Mouse (Mus musculus) kidney, postnatal 0 days (tissue): ENCODE results near the gene Rae1. TPM values are rescaled to one million over a fixed set of nuclear protein-coding genes. Genes with fewer than 3 reads are reported as not detected.

Experiments used
- ATAC-seq: fragments of 200-750 bp; cut with Nextera tagmentation; replicated peaks from 2 replicates; pipeline ENCODE4 v1.8.0; 2017; ENCODE audit warnings: low read depth, moderate number of reproducible peaks, moderate TSS enrichment, moderate library complexity; ENCODE audit not compliant: low FRiP score
- DNase-seq: peaks from one replicate; pipeline ENCODE4 v3.0.0-alpha.2; 2016; ENCODE audit warnings: low spot score
- H3K27ac ChIP-seq: fragments of 300-500 bp; sonication (generic); 2 replicates; pipeline ENCODE4 v1.5.1; 2014; ENCODE audit warnings: mild to moderate bottlenecking
- H3K27me3 ChIP-seq: fragments of 300-500 bp; sonication (generic); 2 replicates; pipeline ENCODE4 v1.6.1; 2014; ENCODE audit warnings: low read length, mixed read lengths; ENCODE audit not compliant: insufficient read depth
- H3K36me3 ChIP-seq: fragments of 300-500 bp; sonication (generic); 2 replicates; pipeline ENCODE4 v1.6.1; 2014; ENCODE audit warnings: low read length, mixed read lengths; ENCODE audit not compliant: insufficient read depth
- H3K4me1 ChIP-seq: fragments of 300-500 bp; sonication (generic); replicated peaks from 2 replicates; pipeline ENCODE4 v1.6.1; 2014; ENCODE audit warnings: antibody characterized with exemption, low read length, mixed read lengths; ENCODE audit not compliant: insufficient read depth
- H3K4me2 ChIP-seq: fragments of 300-500 bp; sonication (generic); 2 replicates; pipeline ENCODE4 v1.6.1; 2014; ENCODE audit warnings: mild to moderate bottlenecking, low read length, moderate library complexity, mixed read lengths
- H3K4me3 ChIP-seq: fragments of 300-500 bp; sonication (generic); replicated peaks from 2 replicates; pipeline ENCODE4 v1.5.1; 2014; ENCODE audit warnings: low read depth, low read length
- H3K9ac ChIP-seq: fragments of 300-500 bp; sonication (generic); 2 replicates; pipeline ENCODE4 v1.6.1; 2014; ENCODE audit warnings: low read depth, low read length
- H3K9me3 ChIP-seq: fragments of 300-500 bp; sonication (generic); replicated peaks from 2 replicates; pipeline ENCODE4 v1.6.1; 2016; ENCODE audit warnings: low read length, inconsistent platforms, mixed read lengths
- CTCF ChIP-seq: IDR thresholded peaks from 2 replicates; pipeline ENCODE4 v1.5.1; 2016; ENCODE audit warnings: antibody characterized with exemption, low read depth, mild to moderate bottlenecking, moderate library complexity
- WGBS: fragments of 180-500 bp; shearing (Covaris S2); extraction: QIAGEN DNeasy Blood & Tissue Kit; methylation state at CpG from one replicate; pipeline ENCODE4 v1.1.7; 2014; 5-methylcytosine and 5-hydroxymethylcytosine counted together
- polyA plus RNA-seq: library from polyadenylated mRNA; unstranded; fragments of >200 nt; fragmentation: Nextera tagmentation; extraction: Ambion mirVana; gene quantifications from 2 replicates; pipeline ENCODE4 v1.2.1, GENCODE M21; 2015

Gene Rae1
- polyA plus RNA-seq, 1 experiment from 2014 or later, result 117 TPM

DNA sequence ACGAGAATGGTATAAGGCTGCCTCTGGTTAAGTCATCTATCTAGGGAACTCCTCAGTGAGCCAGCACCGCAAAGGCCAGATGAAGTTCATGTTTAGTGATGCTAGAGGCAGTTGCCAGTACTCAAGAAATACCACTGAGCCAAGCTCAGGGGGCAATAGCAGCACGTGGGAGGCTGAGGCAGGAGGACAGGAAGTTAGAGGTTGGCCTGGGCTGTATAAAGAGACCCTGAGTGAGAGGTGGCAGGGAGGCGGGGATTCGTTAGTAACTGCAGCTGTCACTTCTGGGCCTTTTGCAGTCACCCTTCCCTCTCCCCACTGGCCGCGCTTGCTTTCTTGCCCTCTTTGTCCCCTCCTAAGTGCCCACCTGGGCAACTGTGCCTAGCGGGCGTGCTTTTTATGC, 19.4 kb downstream of the Rae1 start:
- Histone ChIP-seq H3K9ac (no peak overlapping the region), H3K4me1 (peaks cover 18% of the 10 kb centered on the region), H3K4me2 (peak overlapping the region; percentile 70), H3K36me3 (peaks cover 8% of the 10 kb centered on the region; the same call in 1 of the 2 replicates), H3K27ac (no peak overlapping the region), H3K4me3 (peak overlapping the region; percentile 27), H3K27me3 (no peaks in the 10 kb centered on the region), H3K9me3 (no peaks in the 10 kb centered on the region)
- WGBS, result 16% methylated on average over 9 of the region's 9 CpGs
- ATAC-seq, result no peak
- TF ChIP-seq CTCF, result no peak
- no peak for DNase-seq

DNA sequence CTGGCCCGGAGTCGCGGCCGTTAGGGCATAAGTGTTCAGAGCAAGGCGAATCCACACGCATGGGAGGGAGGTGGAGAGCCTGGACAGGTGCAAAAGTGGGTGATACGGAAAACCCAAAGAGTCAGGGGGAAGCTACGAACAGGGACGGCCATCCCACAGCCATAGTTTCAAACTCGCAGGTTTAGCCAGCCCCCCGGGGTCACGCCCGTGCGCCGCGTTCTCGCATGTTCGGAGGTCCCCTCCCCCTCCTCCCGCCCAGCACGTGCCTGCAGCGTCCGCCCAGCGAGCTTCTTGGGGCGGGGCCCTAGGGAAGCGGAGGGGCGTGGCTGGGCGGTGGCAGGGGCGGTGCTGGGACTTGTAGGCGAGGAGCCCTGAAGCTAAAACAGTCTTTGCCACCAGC, 19.9 kb downstream of the Rae1 start:
- Histone ChIP-seq H3K4me2 (peak overlapping the region; percentile 70), H3K36me3 (peaks cover 4% of the 10 kb centered on the region; the same call in 1 of the 2 replicates), H3K9ac (no peak overlapping the region), H3K27ac (no peak overlapping the region), H3K4me1 (peaks cover 18% of the 10 kb centered on the region), H3K9me3 (no peaks in the 10 kb centered on the region), H3K4me3 (peak overlapping the region; percentile 27), H3K27me3 (no peaks in the 10 kb centered on the region)
- no peak for TF ChIP-seq CTCF
- DNase-seq (peak; percentile 95), ATAC-seq (peak; percentile 60)
- WGBS, result under 1% methylated on average over 29 of the region's 29 CpGs

DNA sequence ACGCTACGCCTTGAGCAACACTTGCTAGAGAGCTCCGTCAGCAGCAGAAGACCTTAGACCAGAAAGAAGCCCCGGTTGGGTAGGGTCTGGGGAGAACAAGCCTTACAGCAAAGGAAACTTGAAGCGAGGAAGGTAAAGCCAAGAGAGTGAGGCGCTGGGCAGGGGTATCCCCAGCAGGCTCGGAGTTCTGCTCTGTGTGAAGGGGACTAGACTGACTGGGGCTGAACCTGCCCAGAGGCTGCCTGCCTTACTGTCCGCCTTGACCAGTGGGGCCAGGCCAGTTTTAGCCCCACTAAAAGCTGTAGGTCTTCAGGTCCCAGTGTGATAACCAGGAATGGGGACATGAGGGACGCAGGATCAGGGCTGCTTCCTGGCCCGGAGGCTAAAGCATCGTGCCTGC, 20.5 kb downstream of the Rae1 start, which contains the start of gene Rbm38:
Rbm38 (plus strand) TSS at position 69 of the 400 bp plus-strand sequence.
- Histone ChIP-seq H3K27ac (no peak within 1 kb of the TSS), H3K4me1 (peaks cover 22% of the 10 kb centered on the region), H3K9ac (no peak within 1 kb of the TSS), H3K27me3 (no peaks in the 10 kb centered on the region), H3K36me3 (0 out of 2 replicates have a peak, but pooled peaks cover 3% of the 10 kb centered on the region), H3K4me2 (peak within 1 kb of the TSS; percentile 70), H3K9me3 (no peaks in the 10 kb centered on the region), H3K4me3 (peak within 1 kb of the TSS; percentile 79)
- no peak for TF ChIP-seq CTCF
- 32% methylated on average over 11 of the region's 11 CpGs for WGBS
- ATAC-seq (no peak), DNase-seq (no peak)

GRCm38 (mm10) chr2:173021633-173022055, 21.7 kb downstream of the Rae1 start:
- Histone ChIP-seq H3K4me1 (peaks cover 32% of the 10 kb centered on the region), H3K36me3 (no peaks in the 10 kb centered on the region), H3K9ac (peak overlapping the region; percentile 71), H3K4me3 (peak overlapping the region; percentile 79), H3K9me3 (no peaks in the 10 kb centered on the region), H3K4me2 (peak overlapping the region; percentile 75), H3K27me3 (no peaks in the 10 kb centered on the region), H3K27ac (no peak overlapping the region)
- peak; percentile 74 for ATAC-seq
- peak; percentile 96 for DNase-seq
- under 1% methylated on average over 50 of the region's 54 CpGs for WGBS
- TF ChIP-seq CTCF, result no peak

DNA sequence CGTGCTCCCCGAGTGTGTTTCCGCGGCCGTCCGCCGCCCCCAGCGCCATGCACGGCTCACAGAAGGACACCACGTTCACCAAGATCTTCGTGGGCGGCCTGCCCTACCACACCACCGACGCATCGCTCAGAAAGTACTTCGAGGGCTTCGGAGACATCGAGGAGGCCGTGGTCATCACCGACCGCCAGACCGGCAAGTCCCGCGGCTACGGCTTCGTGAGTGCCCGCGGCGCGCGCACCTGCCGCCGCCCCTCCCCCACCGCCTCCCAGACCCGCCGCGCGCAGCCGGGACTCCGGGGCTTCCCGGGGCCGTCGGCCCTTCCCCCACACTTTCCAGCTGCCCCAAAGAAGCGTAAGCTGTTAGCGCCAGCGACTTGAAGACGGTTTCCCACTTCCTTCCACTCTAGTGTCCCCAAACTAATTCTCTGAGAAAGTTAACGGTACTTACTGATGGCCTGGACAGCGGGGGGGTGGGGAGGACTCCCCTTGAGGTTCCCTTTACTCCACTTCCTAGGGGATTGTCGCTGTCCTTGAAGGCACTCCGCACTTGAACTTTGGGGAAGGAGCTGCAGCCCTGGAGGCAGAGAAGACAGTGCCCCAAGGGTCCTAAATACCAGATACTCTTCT, 22.3 kb downstream of the Rae1 start:
- WGBS, result 0% methylated on average over 51 of the region's 51 CpGs
- Histone ChIP-seq H3K27me3 (no peaks in the 10 kb centered on the region), H3K36me3 (no peaks in the 10 kb centered on the region), H3K9me3 (no peaks in the 10 kb centered on the region), H3K27ac (no peak overlapping the region), H3K4me3 (peak overlapping the region; percentile 79), H3K4me2 (peak overlapping the region; percentile 75), H3K4me1 (peaks cover 35% of the 10 kb centered on the region), H3K9ac (peak overlapping the region; percentile 71)
- DNase-seq (peak; percentile 46), ATAC-seq (peak; percentile 19)
- TF ChIP-seq CTCF, result no peak

DNA sequence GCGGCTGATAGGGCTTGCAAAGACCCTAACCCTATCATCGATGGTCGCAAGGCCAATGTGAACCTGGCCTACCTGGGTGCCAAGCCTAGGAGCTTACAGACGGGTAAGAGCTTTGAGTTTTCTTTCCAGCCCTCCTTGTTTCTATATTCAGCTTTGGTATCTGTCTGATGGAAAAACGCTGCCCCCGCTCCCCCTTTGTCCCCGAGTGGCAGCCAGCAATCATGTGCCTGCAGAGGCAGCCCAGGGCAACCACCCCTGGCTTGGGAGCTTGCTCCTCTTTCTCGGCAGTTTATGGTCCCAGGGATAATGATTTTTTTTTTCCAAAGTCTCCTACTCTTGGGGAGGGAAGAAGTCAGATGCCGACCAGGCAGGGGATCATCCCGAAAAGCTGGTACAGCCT, 22.9 kb downstream of the Rae1 start:
- Histone ChIP-seq H3K4me3 (peak overlapping the region; percentile 79), H3K9me3 (no peaks in the 10 kb centered on the region), H3K9ac (peak overlapping the region; percentile 71), H3K36me3 (no peaks in the 10 kb centered on the region), H3K4me2 (peak overlapping the region; percentile 75), H3K27me3 (no peaks in the 10 kb centered on the region), H3K27ac (no peak overlapping the region), H3K4me1 (peaks cover 35% of the 10 kb centered on the region)
- TF ChIP-seq CTCF, result no peak
- WGBS, result 34% methylated on average over 10 of the region's 10 CpGs
- no peak for ATAC-seq
- no peak for DNase-seq
